Mouse (Mus musculus) MEL (cell line): ENCODE data around the gene Etv2. TPM values are rescaled to one million over a fixed set of nuclear protein-coding genes. Genes with fewer than 3 reads are reported as not detected.

Experiments
- DNase-seq: peaks from one replicate; pipeline ENCODE4 v3.0.0; 2011; ENCODE audit warnings: low read depth, low spot score
- H3K27ac ChIP-seq: 2 replicates; pipeline ENCODE4 v1.5.1; 2012; ENCODE audit warnings: low read depth, mild to moderate bottlenecking, control low read depth, low read length, moderate library complexity; ENCODE audit not compliant: control insufficient read depth
- H3K27me3 ChIP-seq, 2 experiments: fragments of 150-350 bp in 1 of 2; sonication (generic) in 1 of 2; 2 replicates each; pipeline ENCODE4 v1.6.1; 2012; ENCODE audit warnings: low read length in 2 of 2, mild to moderate bottlenecking in 2 of 2, improper control_type of control experiment in 1 of 2, moderate library complexity in 1 of 2; ENCODE audit not compliant: insufficient read depth in 2 of 2, control insufficient read depth in 1 of 2
- H3K36me3 ChIP-seq, 2 experiments: 2 replicates each; pipeline ENCODE4 v1.6.1; 2012 to 2014; ENCODE audit warnings: low read length in 2 of 2, improper control_type of control experiment in 1 of 2, inconsistent platforms in 1 of 2, mild to moderate bottlenecking in 1 of 2; ENCODE audit not compliant: insufficient read depth in 2 of 2, control insufficient read depth in 1 of 2
- H3K4me1 ChIP-seq, 2 experiments: fragments of 150-350 bp in 1 of 2; sonication (generic) in 1 of 2; 2 replicates each; pipeline ENCODE4 v1.6.1; 2012; ENCODE audit warnings: low read length in 2 of 2, improper control_type of control experiment in 1 of 2, mild to moderate bottlenecking in 1 of 2; ENCODE audit not compliant: insufficient read depth in 2 of 2, control insufficient read depth in 1 of 2
- H3K4me3 ChIP-seq, 2 experiments: fragments of 150-350 bp in 1 of 2; sonication (generic) in 1 of 2; 2 replicates each; pipeline ENCODE4 v1.5.1; 2012; ENCODE audit warnings: low read depth in 2 of 2, low read length in 2 of 2, mild to moderate bottlenecking in 2 of 2, moderate library complexity in 2 of 2, control low read depth in 1 of 2, improper control_type of control experiment in 1 of 2; ENCODE audit not compliant: control insufficient read depth in 1 of 2, insufficient read depth in 1 of 2
- H3K79me2 ChIP-seq: 2 replicates; pipeline ENCODE4 v1.6.1; 2012; ENCODE audit warnings: mild to moderate bottlenecking, low read length, moderate library complexity; ENCODE audit not compliant: control insufficient read depth, poor library complexity, insufficient read depth
- H3K9ac ChIP-seq: 2 replicates; pipeline ENCODE4 v1.6.1; 2012; ENCODE audit warnings: low read depth, mild to moderate bottlenecking, control low read depth, low read length, moderate library complexity; ENCODE audit not compliant: control insufficient read depth, poor library complexity, severe bottlenecking
- H3K9me3 ChIP-seq: fragments of 150-350 bp; sonication (generic); replicated peaks from 2 replicates; pipeline ENCODE4 v1.6.1; 2012; ENCODE audit warnings: mild to moderate bottlenecking, low read length, improper control_type of control experiment, moderate library complexity; ENCODE audit not compliant: insufficient read depth
- CHD1 ChIP-seq: IDR thresholded peaks from 2 replicates; pipeline ENCODE4 v1.6.1; 2012; ENCODE audit warnings: low read depth, mild to moderate bottlenecking, inconsistent platforms, low read length, improper control_type of control experiment
- CHD2 ChIP-seq: IDR thresholded peaks from 2 replicates; pipeline ENCODE4 v1.6.1; 2011; ENCODE audit warnings: low read length, improper control_type of control experiment
- CTCF ChIP-seq, 3 experiments: IDR thresholded peaks in 2 of 3; conservative IDR thresholded peaks in 1 of 3; 2 replicates each; pipeline ENCODE4 v1.5.1; 2011 to 2012; ENCODE audit warnings: low read length in 3 of 3, low read depth in 2 of 3, mild to moderate bottlenecking in 2 of 3, improper control_type of control experiment in 1 of 3, inconsistent platforms in 1 of 3, mixed read lengths in 1 of 3, moderate library complexity in 1 of 3; ENCODE audit not compliant: control insufficient read depth in 1 of 3, insufficient read depth in 1 of 3, poor library complexity in 1 of 3, severe bottlenecking in 1 of 3
- E2F4 ChIP-seq: IDR thresholded peaks from 2 replicates; pipeline ENCODE4 v1.6.1; 2011; ENCODE audit warnings: low read depth, low read length, improper control_type of control experiment, borderline replicate concordance
- EP300 ChIP-seq, 2 experiments: IDR thresholded peaks; 2 replicates each; pipeline ENCODE4 v1.6.1; 2011; ENCODE audit warnings: improper control_type of control experiment in 2 of 2, low read length in 2 of 2, low read depth in 1 of 2, mild to moderate bottlenecking in 1 of 2
- ETS1 ChIP-seq: IDR thresholded peaks from 2 replicates; pipeline ENCODE4 v1.6.1; 2012; ENCODE audit warnings: low read depth, mild to moderate bottlenecking, inconsistent platforms, low read length, improper control_type of control experiment, moderate library complexity
- GATA1 ChIP-seq: IDR thresholded peaks from 2 replicates; pipeline ENCODE4 v1.6.1; 2011; ENCODE audit warnings: low read depth, low read length, improper control_type of control experiment
- HCFC1 ChIP-seq: IDR thresholded peaks from 2 replicates; pipeline ENCODE4 v1.6.1; 2012; ENCODE audit warnings: low read depth, mild to moderate bottlenecking, inconsistent platforms, low read length, improper control_type of control experiment, moderate library complexity
- JUND ChIP-seq: IDR thresholded peaks from 2 replicates; pipeline ENCODE4 v1.6.1; 2011; ENCODE audit warnings: low read depth, mild to moderate bottlenecking, improper control_type of control experiment, low read length
- MAFK ChIP-seq: IDR thresholded peaks from 2 replicates; pipeline ENCODE4 v1.6.1; 2011; ENCODE audit warnings: low read depth, mild to moderate bottlenecking, low read length, improper control_type of control experiment, borderline replicate concordance
- MAZ ChIP-seq: IDR thresholded peaks from 2 replicates; pipeline ENCODE4 v1.6.1; 2012; ENCODE audit warnings: low read depth, mild to moderate bottlenecking, inconsistent platforms, low read length, improper control_type of control experiment
- MEF2A ChIP-seq: IDR thresholded peaks from 2 replicates; pipeline ENCODE4 v1.6.1; 2014; ENCODE audit warnings: low read depth, mild to moderate bottlenecking, inconsistent platforms, low read length, improper control_type of control experiment; ENCODE audit not compliant: poor library complexity, insufficient replicate concordance, severe bottlenecking; ENCODE audit errors: extremely low read depth
- MXI1 ChIP-seq: IDR thresholded peaks from 2 replicates; pipeline ENCODE4 v1.6.1; 2011; ENCODE audit warnings: mild to moderate bottlenecking, low read depth, low read length, improper control_type of control experiment
- MYB ChIP-seq: IDR thresholded peaks from 2 replicates; pipeline ENCODE4 v1.6.1; 2011; ENCODE audit warnings: mild to moderate bottlenecking, low read depth, low read length, improper control_type of control experiment
- MYC ChIP-seq: IDR thresholded peaks from 2 replicates; pipeline ENCODE4 v1.6.1; 2011; ENCODE audit warnings: low read depth, mild to moderate bottlenecking, low read length, improper control_type of control experiment, moderate library complexity
- NRF1 ChIP-seq: IDR thresholded peaks from 2 replicates; pipeline ENCODE4 v1.6.1; 2014; ENCODE audit warnings: low read depth, mild to moderate bottlenecking, inconsistent platforms, low read length, improper control_type of control experiment, moderate library complexity; ENCODE audit not compliant: poor library complexity, insufficient read depth, severe bottlenecking
- POLR2A ChIP-seq, 2 experiments: IDR thresholded peaks; 2 replicates each; pipeline ENCODE4 v1.6.1; 2011 to 2012; ENCODE audit warnings: low read length in 2 of 2, mild to moderate bottlenecking in 2 of 2, control low read depth in 1 of 2, improper control_type of control experiment in 1 of 2, low read depth in 1 of 2, moderate library complexity in 1 of 2; ENCODE audit not compliant: control insufficient read depth in 1 of 2, insufficient read depth in 1 of 2, poor library complexity in 1 of 2
- RAD21 ChIP-seq: IDR thresholded peaks from 2 replicates; pipeline ENCODE4 v1.6.1; 2011; ENCODE audit warnings: mild to moderate bottlenecking, low read depth, low read length, improper control_type of control experiment
- RCOR1 ChIP-seq: IDR thresholded peaks from 2 replicates; pipeline ENCODE4 v1.6.1; 2012; ENCODE audit warnings: low read depth, mild to moderate bottlenecking, inconsistent platforms, low read length, improper control_type of control experiment
- SMC3 ChIP-seq: IDR thresholded peaks from 2 replicates; pipeline ENCODE4 v1.6.1; 2011; ENCODE audit warnings: low read depth, low read length, improper control_type of control experiment
- TAL1 ChIP-seq: IDR thresholded peaks from 2 replicates; pipeline ENCODE4 v1.6.1; 2012; ENCODE audit warnings: mild to moderate bottlenecking, inconsistent platforms, low read length, moderate library complexity, mixed read lengths
- TBP ChIP-seq: IDR thresholded peaks from 2 replicates; pipeline ENCODE4 v1.8.0; 2011; ENCODE audit warnings: low read depth, low read length, improper control_type of control experiment
- TCF12 ChIP-seq: IDR thresholded peaks from 2 replicates; pipeline ENCODE4 v1.6.1; 2014; ENCODE audit warnings: low read depth, mild to moderate bottlenecking, inconsistent platforms, low read length, improper control_type of control experiment, moderate library complexity
- UBTF ChIP-seq: IDR thresholded peaks from 2 replicates; pipeline ENCODE4 v1.6.1; 2012; ENCODE audit warnings: low read depth, mild to moderate bottlenecking, inconsistent platforms, low read length, improper control_type of control experiment, moderate library complexity, borderline replicate concordance; ENCODE audit not compliant: insufficient read depth
- USF1 ChIP-seq: IDR thresholded peaks from 2 replicates; pipeline ENCODE4 v1.6.1; 2014; ENCODE audit warnings: low read depth, mild to moderate bottlenecking, inconsistent platforms, low read length, improper control_type of control experiment, moderate library complexity
- USF2 ChIP-seq, 2 experiments: IDR thresholded peaks; 2 replicates each; pipeline ENCODE4 v1.6.1; 2011 to 2012; ENCODE audit warnings: improper control_type of control experiment in 2 of 2, low read length in 2 of 2, borderline replicate concordance in 1 of 2, inconsistent platforms in 1 of 2, low read depth in 1 of 2, mild to moderate bottlenecking in 1 of 2; ENCODE audit not compliant: insufficient read depth in 1 of 2
- ZNF384 ChIP-seq: IDR thresholded peaks from 2 replicates; pipeline ENCODE4 v1.6.1; 2012; ENCODE audit warnings: low read depth, mild to moderate bottlenecking, inconsistent platforms, low read length, improper control_type of control experiment
- polyA plus RNA-seq, 2 experiments: library from polyadenylated mRNA; stranded (reverse) in 1 of 2; unstranded in 1 of 2; fragments of >175 nt in 1 of 2; fragments of >200 nt in 1 of 2; gene quantifications; 2 replicates each; pipeline versions ENCODE4 v1.2.1 to v1.2.4; 2012; ENCODE audit warnings: low replicate concordance in 2 of 2, low read depth in 1 of 2; ENCODE audit not compliant: insufficient read length in 2 of 2, insufficient read depth in 1 of 2, missing spikeins in 1 of 2
- total RNA-seq: library from RNA; depleted of rRNA; stranded (reverse); fragments of 300-350 nt; gene quantifications from 2 replicates; pipeline ENCODE4 v1.2.3, GENCODE M21; 2012

The Etv2 gene
- total and polyA plus RNA-seq, 3 experiments = 0.15 TPM; not detected in 2

DNA sequence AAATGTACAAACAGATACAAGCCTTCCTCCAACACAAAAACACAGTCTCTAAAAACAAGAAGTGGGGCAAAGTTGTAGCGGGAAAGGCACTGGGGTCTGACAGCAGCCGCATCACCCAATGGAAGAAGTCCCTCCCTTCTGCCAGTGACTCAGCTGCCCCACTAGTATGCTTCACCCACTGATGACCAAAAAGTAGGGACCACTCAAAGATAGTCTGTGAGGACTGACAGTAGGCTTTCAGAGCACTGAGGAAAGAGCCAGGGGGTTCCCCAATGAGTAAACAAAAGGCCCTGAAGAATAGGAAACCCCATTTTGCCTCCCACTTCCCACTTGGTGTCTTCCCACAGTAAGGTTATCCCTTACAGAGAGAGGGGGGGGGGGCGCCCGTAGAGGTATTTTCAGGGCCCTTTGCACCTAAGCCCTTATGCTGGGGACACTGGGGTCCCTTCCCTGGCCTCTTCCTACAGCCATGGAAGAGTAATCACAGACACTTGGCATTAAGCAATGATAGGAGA is 41.1 kb downstream of the Etv2 start:
- Histone ChIP-seq H3K79me2 (peaks cover 5% of the 10 kb centered on the region; the same call in 1 of the 2 replicates), H3K4me3 (peak overlapping the region in 1 of 2 experiments; percentile 54; a peak in 2 of 4 replicates), H3K27ac (peak overlapping the region; percentile 84), H3K9me3 (no peaks in the 10 kb centered on the region), H3K9ac (peak overlapping the region; percentile 56), H3K27me3 (no peaks in the 10 kb centered on the region), H3K36me3 (peaks cover 0 to 13% of the 10 kb centered on the region in 2 experiments; a peak in 2 of 4 replicates), H3K4me1 (peaks cover 10 to 40% of the 10 kb centered on the region in 2 experiments; a peak in 3 of 4 replicates)
- peak; percentile 72 for DNase-seq
- TF ChIP-seq TBP (no peak), EP300 (IDR thresholded peaks at IDR 0.05; ENCODE audit: low read depth in 1 of 2, low read length in 2 of 2) (peak in 1 of 2 experiments; percentile 1; a peak in 1 of 4 replicates), ZNF384 (no peak), TCF12 (0 out of 2 replicates have a peak, but pooled peaks have one; percentile 12), MAZ (no peak), MXI1 (0 out of 2 replicates have a peak, but pooled peaks have one; percentile 2), CHD2 (no peak), CTCF (IDR thresholded peaks at IDR 0.05 in 2 of 3, conservative IDR thresholded peaks at IDR 0.05 in 1 of 3; ENCODE audit: control insufficient read depth in 1 of 3, insufficient read depth in 1 of 3, low read depth in 2 of 3, low read length in 3 of 3, poor library complexity in 1 of 3, severe bottlenecking in 1 of 3) (no peak), TAL1 (no peak), NRF1 (no peak), MYC (no peak), USF1 (no peak), HCFC1 (no peak; the same call in 1 of the 2 replicates), MEF2A (no peak), USF2 (IDR thresholded peaks at IDR 0.05; ENCODE audit: borderline replicate concordance in 1 of 2, insufficient read depth in 1 of 2, low read depth in 1 of 2, low read length in 2 of 2) (no peak), POLR2A (IDR thresholded peaks at IDR 0.05; ENCODE audit: control insufficient read depth in 1 of 2, insufficient read depth in 1 of 2, low read depth in 1 of 2, low read length in 2 of 2, poor library complexity in 1 of 2) (no peak), RCOR1 (0 out of 2 replicates have a peak, but pooled peaks have one; percentile 7), RAD21 (no peak), MAFK (no peak), MYB (no peak), ETS1 (0 out of 2 replicates have a peak, but pooled peaks have one; percentile 5), UBTF (no peak), GATA1 (no peak), SMC3 (no peak), E2F4 (no peak), JUND (0 out of 2 replicates have a peak, but pooled peaks have one; percentile 5), CHD1 (no peak)
